Mouse (Mus musculus) heart, adult 8-10 months (tissue): ENCODE measurements around the gene D630036H23Rik. TPM values are rescaled to one million over a fixed set of nuclear protein-coding genes. Genes with fewer than 3 reads are reported as not detected.

Experiments used
- total RNA-seq, 4 experiments: library from RNA; stranded (reverse); gene quantifications; 2 replicates each; pipeline ENCODE4 v1.2.4; 2022

The D630036H23Rik gene
- total RNA-seq, 4 experiments from 2014 or later: 0.60 to 2.7 (median 1.3) TPM

Other genes with a start within 250 kb of the D630036H23Rik start
- 10 to 100 TPM; 11.7 to 17.0 (median 14.3) TPM for gene Ankmy2, start 225.1 kb downstream of the D630036H23Rik start, total RNA-seq
- 100 to 1,000 TPM; 179 to 216 (median 198) TPM for gene Bzw2, start 224.1 kb downstream of the D630036H23Rik start, total RNA-seq
- not detected for gene Lrrc72, start 128.8 kb downstream of the D630036H23Rik start, total RNA-seq
- gene Sostdc1, start 68.0 kb downstream of the D630036H23Rik start, total RNA-seq: under 1 TPM; 0.14 to 0.44 (median 0.30) TPM
- 1 to 10 TPM; 4.0 to 5.7 (median 4.9) TPM for gene Ispd, start 731 bp downstream of the D630036H23Rik start, total RNA-seq